Comparison of ENCODE assay signal across 15 mouse cellular contexts in the genomic region with DNA sequence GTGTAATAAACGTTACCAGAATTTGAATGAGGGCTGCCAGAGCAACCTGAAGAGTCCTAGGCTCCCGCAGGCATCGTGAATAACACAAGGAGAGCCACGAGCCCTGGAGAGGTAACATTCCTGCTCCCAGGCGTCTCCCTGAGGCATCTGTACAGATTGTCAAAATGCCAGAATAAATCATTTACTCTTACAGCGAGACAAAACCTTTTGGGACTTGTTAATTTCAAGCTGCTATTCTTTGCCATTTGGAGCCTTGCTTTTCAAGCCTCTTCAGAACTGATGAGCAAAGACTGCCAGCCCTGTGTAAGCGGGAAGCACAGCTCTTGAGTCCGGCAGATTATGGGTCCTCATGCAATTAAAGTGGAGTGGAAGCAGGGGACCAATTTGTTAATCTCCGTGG.
A peak's percentile ranks its signal among the peaks of the same experiment; 100 is the strongest.
DNase-seq lines count a peak whose midpoint lies in the region; ATAC-seq lines count a peak whose summit lies in the region.
"Had no signal": no experiment of that assay in that cellular context is flagged by ENCODE, and none has a peak within 500 bp of the region (broad histone marks: within the 10 kb centered on the region; RNA-seq: fewer than 3 reads in every experiment).

No protein-coding gene starts in this region.

- WGBS in hindbrain, embryonic 11.5 days: 49% methylated on average over 9 of the region's 9 CpGs
- WGBS in hindbrain, embryonic 10.5 days: 67% methylated on average over 9 of the region's 9 CpGs
- 37% methylated on average over 9 of the region's 9 CpGs for WGBS in forebrain, embryonic 12.5 days
- WGBS in hindbrain, embryonic 13.5 days: 21% methylated on average over 9 of the region's 9 CpGs
- 22% methylated on average over 9 of the region's 9 CpGs for WGBS in midbrain, embryonic 16.5 days

- H3K9me3 ChIP-seq in hindbrain, embryonic 11.5 days (ENCODE audit: control insufficient read depth, low read length): no peaks in the 10 kb centered on the region
- H3K9me3 ChIP-seq in hindbrain, embryonic 10.5 days: no peaks in the 10 kb centered on the region
- no peaks in the 10 kb centered on the region for H3K9me3 ChIP-seq in forebrain, embryonic 12.5 days
- no peaks in the 10 kb centered on the region for H3K9me3 ChIP-seq in hindbrain, embryonic 13.5 days
- no peaks in the 10 kb centered on the region for H3K9me3 ChIP-seq in midbrain, embryonic 16.5 days (replicated peaks; ENCODE audit: control insufficient read depth, low read length, poor library complexity, severe bottlenecking)
- H3K9me3 ChIP-seq: heart, embryonic 13.5 days; liver, embryonic 12.5 days had no signal

- DNase-seq in hindbrain, embryonic 11.5 days (ENCODE audit: low spot score): peak; percentile 15
- DNase-seq in hindbrain, embryonic 10.5 days (ENCODE audit: low spot score): no peak
- DNase-seq in spleen, adult 12 weeks (ENCODE audit: low spot score): no peak
- DNase-seq in heart, postnatal 25 days (ENCODE audit: low spot score): no peak
- DNase-seq: cerebellum, adult 9-10 months; gastrocnemius, postnatal 25 days; lung, postnatal 10 days; right cerebral cortex, postnatal 4 days; thymus, adult 2 months had no signal

- no peaks in the 10 kb centered on the region for H3K36me3 ChIP-seq in hindbrain, embryonic 11.5 days (ENCODE audit: control insufficient read depth, insufficient read depth, low read length)
- H3K36me3 ChIP-seq in hindbrain, embryonic 10.5 days: no peaks in the 10 kb centered on the region
- H3K36me3 ChIP-seq in forebrain, embryonic 12.5 days (replicated peaks): no peaks in the 10 kb centered on the region
- no peaks in the 10 kb centered on the region for H3K36me3 ChIP-seq in hindbrain, embryonic 13.5 days
- no peaks in the 10 kb centered on the region for H3K36me3 ChIP-seq in midbrain, embryonic 16.5 days (ENCODE audit: control insufficient read depth, insufficient read depth, low read length)
- H3K36me3 ChIP-seq: heart, embryonic 13.5 days; liver, embryonic 12.5 days had no signal

- H3K4me2 ChIP-seq in hindbrain, embryonic 11.5 days (replicated peaks; ENCODE audit: low read depth, low read length): no peak overlapping the region
- no peak overlapping the region for H3K4me2 ChIP-seq in forebrain, embryonic 12.5 days
- peak overlapping the region; percentile 11; the same call in 1 of the 2 replicates for H3K4me2 ChIP-seq in hindbrain, embryonic 13.5 days
- peak overlapping the region; percentile 40 for H3K4me2 ChIP-seq in midbrain, embryonic 16.5 days (ENCODE audit: low read length)
- H3K4me2 ChIP-seq: heart, embryonic 13.5 days; liver, embryonic 12.5 days had no signal

- H3K9ac ChIP-seq in hindbrain, embryonic 11.5 days (ENCODE audit: low read depth, low read length): no peak overlapping the region
- H3K9ac ChIP-seq in forebrain, embryonic 12.5 days: no peak overlapping the region
- no peak overlapping the region for H3K9ac ChIP-seq in hindbrain, embryonic 13.5 days
- peak overlapping the region; percentile 38; the same call in 1 of the 2 replicates for H3K9ac ChIP-seq in midbrain, embryonic 16.5 days (ENCODE audit: low read depth, low read length)
- H3K9ac ChIP-seq: heart, embryonic 13.5 days; liver, embryonic 12.5 days had no signal

- no peaks in the 10 kb centered on the region for H3K27me3 ChIP-seq in hindbrain, embryonic 11.5 days (ENCODE audit: control insufficient read depth, insufficient read depth, low read length)
- H3K27me3 ChIP-seq in hindbrain, embryonic 10.5 days (ENCODE audit: insufficient read depth, poor library complexity, severe bottlenecking): no peaks in the 10 kb centered on the region
- no peaks in the 10 kb centered on the region for H3K27me3 ChIP-seq in forebrain, embryonic 12.5 days
- no peaks in the 10 kb centered on the region for H3K27me3 ChIP-seq in hindbrain, embryonic 13.5 days
- no peaks in the 10 kb centered on the region for H3K27me3 ChIP-seq in midbrain, embryonic 16.5 days (ENCODE audit: control insufficient read depth, insufficient read depth, low read depth, low read length)
- H3K27me3 ChIP-seq: heart, embryonic 13.5 days; liver, embryonic 12.5 days had no signal

- ATAC-seq in hindbrain, embryonic 11.5 days (ENCODE audit: low FRiP score): no peak
- ATAC-seq in forebrain, embryonic 12.5 days (ENCODE audit: low FRiP score): peak; percentile 51; the same call in 1 of the 2 replicates
- peak; percentile 52; the same call in 1 of the 2 replicates for ATAC-seq in hindbrain, embryonic 13.5 days (ENCODE audit: low FRiP score)
- ATAC-seq in midbrain, embryonic 16.5 days: peak; percentile 79
- ATAC-seq: inflammation-experienced regulatory T-cells, adult 6 months; liver, embryonic 12.5 days had no signal

- no peaks in the 10 kb centered on the region for H3K4me1 ChIP-seq in hindbrain, embryonic 11.5 days (replicated peaks; ENCODE audit: control insufficient read depth, insufficient read depth, low read length)
- H3K4me1 ChIP-seq in hindbrain, embryonic 10.5 days (replicated peaks): peaks cover 3% of the 10 kb centered on the region; the same call in 1 of the 2 replicates
- H3K4me1 ChIP-seq in forebrain, embryonic 12.5 days: peaks cover 7% of the 10 kb centered on the region; the same call in 1 of the 2 replicates
- peaks cover 15% of the 10 kb centered on the region for H3K4me1 ChIP-seq in hindbrain, embryonic 13.5 days (replicated peaks)
- H3K4me1 ChIP-seq in midbrain, embryonic 16.5 days (ENCODE audit: control insufficient read depth, insufficient read depth, low read length): peaks cover 14% of the 10 kb centered on the region
- H3K4me1 ChIP-seq: liver, embryonic 12.5 days had no signal

- no peak overlapping the region for H3K27ac ChIP-seq in hindbrain, embryonic 11.5 days (ENCODE audit: low read depth, low read length)
- H3K27ac ChIP-seq in hindbrain, embryonic 10.5 days: no peak overlapping the region
- H3K27ac ChIP-seq in forebrain, embryonic 12.5 days: 0 out of 2 replicates have a peak overlapping the region, but pooled peaks have one; percentile 5
- H3K27ac ChIP-seq in hindbrain, embryonic 13.5 days: 0 out of 2 replicates have a peak overlapping the region, but pooled peaks have one; percentile 5
- no peak overlapping the region for H3K27ac ChIP-seq in midbrain, embryonic 16.5 days (ENCODE audit: low read length)
- H3K27ac ChIP-seq: heart, embryonic 13.5 days; liver, embryonic 12.5 days had no signal

- H3K4me3 ChIP-seq in hindbrain, embryonic 11.5 days (ENCODE audit: low read depth, low read length): no peak overlapping the region
- no peak overlapping the region for H3K4me3 ChIP-seq in hindbrain, embryonic 10.5 days
- H3K4me3 ChIP-seq in forebrain, embryonic 12.5 days (replicated peaks): no peak overlapping the region
- no peak overlapping the region for H3K4me3 ChIP-seq in hindbrain, embryonic 13.5 days
- no peak overlapping the region for H3K4me3 ChIP-seq in midbrain, embryonic 16.5 days (ENCODE audit: low read depth, low read length)
- H3K4me3 ChIP-seq: heart, embryonic 13.5 days; liver, embryonic 12.5 days had no signal

- intact Hi-C loops in heart, postnatal 25 days (cut with DNase I): no loop called here

Comparison
In these comparisons a context has a peak if more than half of its experiments do, and no peak if none do; other contexts are left out.
1. H3K27ac ChIP-seq: peak in forebrain, embryonic 12.5 days (single experiment) and hindbrain, embryonic 13.5 days (single experiment); none in hindbrain, embryonic 11.5 days (single experiment), hindbrain, embryonic 10.5 days (single experiment) and midbrain, embryonic 16.5 days (single experiment).
2. H3K4me2 ChIP-seq: peak in hindbrain, embryonic 13.5 days (single experiment) and midbrain, embryonic 16.5 days (single experiment); none in hindbrain, embryonic 11.5 days (single experiment) and forebrain, embryonic 12.5 days (single experiment).